Mouse (Mus musculus) heart, embryonic 16.5 days (tissue): ENCODE results near the gene N4bp2l2. TPM values are rescaled to one million over a fixed set of nuclear protein-coding genes. Genes with fewer than 3 reads are reported as not detected.
A peak's percentile ranks its signal among the peaks of the same experiment; 100 is the strongest.
"Not testable (repeated sequence)": the region's sequence is repeated elsewhere in the genome, so short reads cannot be mapped to it uniquely, and the experiment has no call there.

ENCODE experiments used
- ATAC-seq: fragments of 200-750 bp; cut with Nextera tagmentation; replicated peaks from 2 replicates; pipeline ENCODE4 v1.8.0; 2017; ENCODE audit warnings: moderate number of reproducible peaks; ENCODE audit not compliant: insufficient read depth, low FRiP score; ENCODE audit errors: extremely low read depth
- H3K27ac ChIP-seq: fragments of 300-500 bp; sonication (generic); 2 replicates; pipeline ENCODE4 v1.5.1; 2014; ENCODE audit warnings: mild to moderate bottlenecking, low read length, control low read depth, moderate library complexity
- H3K27me3 ChIP-seq: fragments of 300-500 bp; sonication (generic); 2 replicates; pipeline ENCODE4 v1.6.1; 2014; ENCODE audit warnings: low read length, mixed read lengths; ENCODE audit not compliant: control insufficient read depth, insufficient read depth
- H3K36me3 ChIP-seq: fragments of 300-500 bp; sonication (generic); 2 replicates; pipeline ENCODE4 v1.6.1; 2014; ENCODE audit not compliant: control insufficient read depth, insufficient read depth
- H3K4me1 ChIP-seq: fragments of 300-500 bp; sonication (generic); 2 replicates; pipeline ENCODE4 v1.6.1; 2014; ENCODE audit warnings: low read length, mixed read lengths; ENCODE audit not compliant: control insufficient read depth, insufficient read depth
- H3K4me2 ChIP-seq: fragments of 300-500 bp; sonication (generic); 2 replicates; pipeline ENCODE4 v1.6.1; 2014; ENCODE audit warnings: low read depth, mild to moderate bottlenecking, control low read depth, low read length
- H3K4me3 ChIP-seq: fragments of 300-500 bp; sonication (generic); 2 replicates; pipeline ENCODE4 v1.5.1; 2014; ENCODE audit warnings: mild to moderate bottlenecking, control low read depth, low read length
- H3K9ac ChIP-seq: fragments of 300-500 bp; sonication (generic); 2 replicates; pipeline ENCODE4 v1.6.1; 2014; ENCODE audit warnings: low read length, control low read depth
- H3K9me3 ChIP-seq: fragments of 300-500 bp; sonication (generic); replicated peaks from 2 replicates; pipeline ENCODE4 v1.6.1; 2016; ENCODE audit warnings: low read length; ENCODE audit not compliant: control insufficient read depth
- WGBS: fragments of 180-500 bp; shearing (Covaris S2); extraction: QIAGEN DNeasy Blood & Tissue Kit; methylation state at CpG from one replicate; pipeline ENCODE4 v1.1.7; 2014; 5-methylcytosine and 5-hydroxymethylcytosine counted together
- polyA plus RNA-seq: library from polyadenylated mRNA; unstranded; fragments of >200 nt; fragmentation: Nextera tagmentation; extraction: Ambion mirVana; gene quantifications from 2 replicates; pipeline ENCODE4 v1.2.1, GENCODE M21; 2015

N4bp2l2 gene
- 26.8 and 27.5 TPM in 2 replicates for polyA plus RNA-seq

DNA sequence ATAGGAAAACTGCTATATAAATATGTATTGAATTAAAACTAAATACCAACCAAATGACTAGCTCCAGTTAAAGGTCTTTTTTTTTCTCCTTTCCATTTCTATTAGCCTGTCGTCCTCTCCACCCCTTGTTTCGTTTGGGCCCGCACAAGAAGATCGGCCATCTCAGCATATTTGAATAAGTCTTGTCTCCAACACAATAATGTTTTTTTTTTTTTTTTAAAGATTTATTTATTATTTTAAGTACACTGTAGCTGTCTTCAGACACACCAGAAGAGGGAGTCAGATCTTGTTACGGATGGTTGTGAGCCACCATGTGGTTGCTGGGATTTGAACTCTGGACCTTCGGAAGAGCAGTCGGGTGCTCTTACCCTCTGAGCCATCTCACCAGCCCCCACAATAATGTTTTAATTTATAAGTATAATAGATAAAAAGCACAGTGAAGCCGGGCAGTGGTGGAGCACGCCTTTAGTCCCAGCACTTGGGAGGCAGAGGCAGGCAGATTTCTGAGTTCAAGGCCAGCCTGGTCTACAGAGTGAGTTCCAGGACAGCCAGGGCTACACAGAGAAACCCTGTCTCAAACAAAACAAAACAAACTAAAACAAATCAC, at the start of gene N4bp2l2:
N4bp2l2 (minus strand) TSS at position 51 of the 607 bp plus-strand sequence.
- not testable (repeated sequence) for H3K4me1 ChIP-seq, H3K27me3 ChIP-seq, ATAC-seq, H3K9me3 ChIP-seq, H3K36me3 ChIP-seq
- peak within 1 kb of the TSS; percentile 77 for H3K4me2 ChIP-seq
- H3K27ac ChIP-seq, result peak within 1 kb of the TSS; percentile 92
- H3K9ac ChIP-seq, result peak within 1 kb of the TSS; percentile 77
- 89% methylated on average over 8 of the region's 9 CpGs for WGBS
- H3K4me3 ChIP-seq, result peak within 1 kb of the TSS; percentile 62

DNA sequence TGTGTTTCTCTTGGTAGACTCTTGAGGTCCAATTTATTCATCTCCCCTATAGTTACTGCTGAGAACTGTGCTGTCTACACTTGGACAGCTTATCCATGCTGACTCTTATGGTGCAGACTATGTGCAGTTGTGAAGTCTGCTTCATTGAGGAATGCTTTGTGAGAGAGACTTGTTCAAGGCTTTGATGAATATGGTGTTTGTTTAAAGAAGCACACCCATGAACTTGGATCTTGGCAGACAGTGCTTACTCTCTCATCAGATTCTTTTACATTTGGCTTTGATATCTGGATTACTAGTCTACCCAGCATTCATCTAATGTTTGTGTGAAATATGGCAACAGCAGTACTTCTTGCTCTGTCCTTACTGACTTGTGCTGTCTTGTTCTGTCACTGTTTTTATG, 47.4 kb upstream of the N4bp2l2 start:
- Histone ChIP-seq H3K9ac (no peak overlapping the region), H3K4me3 (no peak overlapping the region), H3K9me3 (no peaks in the 10 kb centered on the region), H3K36me3 (no peaks in the 10 kb centered on the region), H3K4me2 (no peak overlapping the region), H3K4me1 (peaks cover 22% of the 10 kb centered on the region), H3K27me3 (no peaks in the 10 kb centered on the region), H3K27ac (no peak overlapping the region)
- no peak for ATAC-seq

DNA sequence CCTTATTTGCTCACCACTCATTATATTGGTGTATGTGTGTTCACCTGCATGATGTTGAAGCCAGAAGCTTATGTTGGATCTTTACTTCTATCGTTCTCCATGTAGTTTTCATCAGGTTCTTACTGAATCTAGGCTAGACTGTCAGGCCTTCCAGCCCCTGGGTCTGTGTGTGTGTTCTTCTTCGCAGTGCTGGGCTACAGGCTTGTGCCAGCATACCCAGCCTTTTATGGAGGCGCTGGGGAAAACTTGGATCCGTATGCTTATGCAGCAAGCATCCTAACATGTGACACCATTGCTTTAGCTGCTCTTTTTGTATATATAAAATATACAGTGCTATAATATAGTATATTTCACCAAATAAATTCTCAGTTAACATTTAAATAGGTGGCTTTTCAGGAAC, 45.5 kb upstream of the N4bp2l2 start:
- H3K4me2 ChIP-seq, result no peak overlapping the region
- no peaks in the 10 kb centered on the region for H3K36me3 ChIP-seq
- H3K27me3 ChIP-seq, result no peaks in the 10 kb centered on the region
- peak overlapping the region; percentile 38; the same call in 1 of the 2 replicates for H3K27ac ChIP-seq
- no peak overlapping the region for H3K4me3 ChIP-seq
- peak; percentile 81 for ATAC-seq
- H3K4me1 ChIP-seq, result peaks cover 15% of the 10 kb centered on the region
- no peaks in the 10 kb centered on the region for H3K9me3 ChIP-seq
- whole genome bisulfite sequencing, result 53% methylated on average over 4 of the region's 4 CpGs
- H3K9ac ChIP-seq, result no peak overlapping the region

DNA sequence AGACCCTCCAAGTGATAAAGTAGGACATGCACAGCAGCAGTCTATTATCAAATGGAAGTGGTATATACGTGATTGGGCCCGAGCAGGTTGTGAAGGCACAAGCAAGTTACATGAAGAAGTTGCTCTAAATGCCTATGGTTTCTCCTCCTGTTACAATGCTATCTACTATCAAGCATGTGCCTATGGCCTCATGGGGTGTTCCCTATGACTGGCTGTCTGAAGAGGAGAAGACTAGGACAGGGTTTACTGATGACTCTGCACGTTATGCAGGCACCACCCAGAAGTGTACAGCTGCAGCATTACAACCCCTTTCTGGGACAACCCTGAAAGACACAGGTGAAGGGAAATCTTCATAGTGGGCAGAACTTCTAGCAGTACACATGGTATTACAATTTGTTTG, 41.2 kb upstream of the N4bp2l2 start:
- H3K9ac ChIP-seq, H3K36me3 ChIP-seq, H3K4me3 ChIP-seq, H3K27ac ChIP-seq, H3K4me2 ChIP-seq, H3K9me3 ChIP-seq, H3K27me3 ChIP-seq, ATAC-seq: not testable (repeated sequence)
- WGBS, result 85% methylated on average over 3 of the region's 3 CpGs
- peaks cover 13% of the 10 kb centered on the region for H3K4me1 ChIP-seq

DNA sequence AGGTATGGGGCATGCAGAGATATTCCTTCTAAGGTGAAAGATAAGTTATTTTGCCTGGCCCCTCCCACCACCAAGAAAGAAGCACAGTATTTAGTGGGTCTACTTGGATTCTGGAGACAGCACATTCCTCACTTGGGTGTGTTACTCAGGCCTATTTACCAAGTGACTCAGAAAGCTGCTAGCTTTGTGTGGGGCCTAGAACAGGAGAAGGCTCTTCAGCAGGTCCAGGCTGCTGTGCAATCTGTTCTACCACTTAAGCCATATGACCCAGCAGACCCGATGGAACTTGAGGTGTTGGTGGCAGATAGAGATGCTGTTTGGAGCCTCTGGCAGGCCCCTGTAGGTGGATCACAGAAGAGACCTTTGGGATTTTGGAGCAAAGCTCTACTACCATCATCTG, 40.7 kb upstream of the N4bp2l2 start:
- not testable (repeated sequence) for H3K4me2 ChIP-seq, H3K27ac ChIP-seq, H3K9me3 ChIP-seq, H3K36me3 ChIP-seq, H3K4me3 ChIP-seq, H3K9ac ChIP-seq, ATAC-seq, H3K27me3 ChIP-seq
- 69% methylated on average over 1 of the region's 1 CpGs for WGBS
- H3K4me1 ChIP-seq, result peaks cover 13% of the 10 kb centered on the region

DNA sequence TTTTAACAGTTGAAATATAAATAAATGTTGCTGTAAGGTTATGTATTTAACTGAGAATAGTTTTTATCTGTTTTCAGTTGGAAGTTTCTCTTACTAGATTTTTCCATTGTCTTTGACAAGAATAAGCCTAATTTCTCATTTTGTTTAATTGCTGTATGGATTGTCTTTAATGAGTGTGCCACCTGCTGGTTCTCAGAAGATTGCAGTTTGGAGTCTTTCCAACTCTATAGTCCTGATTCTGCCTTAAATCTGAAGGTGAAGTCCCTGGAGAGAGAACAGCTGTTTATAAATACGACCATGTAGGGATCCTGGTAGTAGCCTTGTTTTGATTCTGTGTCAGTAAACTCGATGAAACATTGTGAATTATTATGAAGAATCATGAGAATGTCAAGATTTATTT, 36.7 kb upstream of the N4bp2l2 start:
- 53% methylated on average over 2 of the region's 2 CpGs for WGBS
- no peak overlapping the region for H3K27ac ChIP-seq
- ATAC-seq, result no peak

DNA sequence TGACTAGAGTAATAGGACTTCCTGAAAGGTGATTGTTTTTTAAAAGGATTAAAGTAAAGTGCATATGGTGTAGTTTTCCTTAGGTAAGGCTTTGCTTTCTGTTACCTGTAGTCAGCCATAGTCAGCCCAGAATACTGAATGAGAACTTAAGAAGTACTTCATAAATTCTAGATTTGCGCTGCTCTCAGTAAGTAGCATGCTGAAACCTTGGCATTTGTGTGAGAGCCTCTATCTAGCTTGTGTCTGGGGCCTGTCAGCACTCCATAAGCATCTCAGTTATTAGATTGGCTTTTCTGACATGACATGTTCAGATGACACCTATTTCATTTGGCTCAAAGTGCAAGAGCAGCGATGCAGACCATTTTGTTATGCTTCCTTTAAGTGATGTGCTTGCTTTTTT, 27.3 kb upstream of the N4bp2l2 start:
- Histone ChIP-seq H3K9me3 (no peaks in the 10 kb centered on the region), H3K27ac (no peak overlapping the region), H3K36me3 (peaks cover 4% of the 10 kb centered on the region; the same call in 1 of the 2 replicates), H3K4me2 (no peak overlapping the region), H3K4me1 (peaks cover 2% of the 10 kb centered on the region; the same call in 1 of the 2 replicates), H3K9ac (no peak overlapping the region), H3K27me3 (no peaks in the 10 kb centered on the region), H3K4me3 (no peak overlapping the region)
- WGBS, result 55% methylated on average over 2 of the region's 2 CpGs
- no peak for ATAC-seq

More for the DNA sequence above, 36.7 kb upstream of the N4bp2l2 start:
- Histone ChIP-seq H3K4me3 (no peak overlapping the region), H3K36me3 (no peaks in the 10 kb centered on the region), H3K9me3 (no peaks in the 10 kb centered on the region), H3K27me3 (no peaks in the 10 kb centered on the region), H3K4me2 (no peak overlapping the region), H3K4me1 (0 out of 2 replicates have a peak, but pooled peaks cover 2% of the 10 kb centered on the region), H3K9ac (no peak overlapping the region)

DNA sequence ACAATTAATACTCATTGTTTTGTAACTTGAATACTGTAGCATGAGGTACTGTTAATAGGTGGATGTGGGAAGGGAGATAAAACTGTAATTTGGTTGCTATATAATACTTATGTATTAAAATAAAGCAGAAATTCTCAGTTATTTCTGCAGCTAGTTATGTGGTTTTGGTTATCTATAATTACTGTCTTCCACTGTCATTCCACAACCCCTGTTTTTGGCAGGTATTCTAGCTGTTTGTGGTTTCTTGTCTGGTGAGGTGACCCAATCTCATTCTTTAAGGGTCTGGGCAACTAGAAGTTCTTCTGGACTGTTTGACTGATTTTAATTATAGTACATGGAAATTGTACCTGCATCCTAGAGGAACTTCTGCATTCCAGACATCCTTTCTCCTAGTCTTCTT, 24.7 kb upstream of the N4bp2l2 start:
- no peak for ATAC-seq
- peaks cover 2% of the 10 kb centered on the region; the same call in 1 of the 2 replicates for H3K4me1 ChIP-seq
- no peak overlapping the region for H3K9ac ChIP-seq
- H3K4me3 ChIP-seq, result no peak overlapping the region
- no peak overlapping the region for H3K27ac ChIP-seq
- H3K36me3 ChIP-seq, result peaks cover 4% of the 10 kb centered on the region; the same call in 1 of the 2 replicates
- no peaks in the 10 kb centered on the region for H3K9me3 ChIP-seq
- no peaks in the 10 kb centered on the region for H3K27me3 ChIP-seq
- no peak overlapping the region for H3K4me2 ChIP-seq

DNA sequence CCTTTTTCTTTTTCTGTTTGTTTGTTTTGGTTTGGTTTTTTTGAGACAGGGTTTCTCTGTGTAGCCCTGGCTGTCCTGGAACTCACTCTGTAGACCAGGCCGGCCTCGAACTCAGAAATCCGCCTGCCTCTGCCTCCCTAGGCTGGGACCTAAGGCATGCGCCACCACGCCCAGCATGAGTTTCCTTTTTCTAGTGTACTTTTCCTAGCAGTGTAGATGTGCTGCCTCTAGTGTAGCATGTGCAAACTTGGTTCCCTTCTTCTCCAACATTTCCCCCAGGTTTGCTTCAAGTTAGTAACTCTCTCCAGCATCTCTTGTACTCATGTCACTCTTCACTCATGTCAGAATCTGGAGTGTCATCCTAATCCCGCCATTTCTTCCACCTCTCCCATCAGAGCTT, 16.9 kb upstream of the N4bp2l2 start:
- H3K4me3 ChIP-seq, H3K27me3 ChIP-seq, H3K36me3 ChIP-seq, H3K4me2 ChIP-seq, H3K9ac ChIP-seq, H3K9me3 ChIP-seq, ATAC-seq, H3K4me1 ChIP-seq, H3K27ac ChIP-seq: not testable (repeated sequence)
- 92% methylated on average over 6 of the region's 6 CpGs for WGBS
